In the genomic region with DNA sequence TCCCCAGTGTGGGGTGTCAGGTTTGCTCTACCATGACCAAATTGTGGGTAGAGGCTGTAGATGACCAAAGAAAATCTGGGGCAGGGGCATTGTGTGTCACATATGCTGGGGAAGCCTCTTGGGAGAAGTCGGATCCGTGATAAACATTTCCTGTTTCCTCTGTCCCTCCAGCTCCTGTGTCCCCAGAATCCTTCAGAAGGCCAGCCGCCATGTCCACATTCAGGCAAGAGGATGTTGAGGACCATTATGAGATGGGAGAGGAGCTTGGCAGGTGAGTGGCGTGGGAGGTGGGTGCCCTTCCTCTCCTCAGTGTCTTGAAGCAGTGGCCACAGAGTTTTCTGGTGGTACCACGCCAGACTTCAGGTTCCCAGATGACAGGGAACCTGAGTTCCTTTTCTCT, we compare ENCODE assay signal across 8 mouse cellular contexts. TPM values are rescaled to one million over a fixed set of nuclear protein-coding genes. Genes with fewer than 3 reads are reported as not detected.
DNase-seq lines count a peak whose midpoint lies in the region; ATAC-seq and TF ChIP-seq lines count a peak whose summit lies in the region.

4930442H23Rik (minus strand) TSS at position 45 of the 400 bp plus-strand sequence.

- H3K9ac ChIP-seq in heart, embryonic 12.5 days = peak within 1 kb of the TSS; percentile 77
- peak within 1 kb of the TSS; percentile 86 for H3K9ac ChIP-seq in MEL (ENCODE audit: control insufficient read depth, low read depth, low read length, poor library complexity, severe bottlenecking)
- peak within 1 kb of the TSS; percentile 73 for H3K9ac ChIP-seq in hindbrain, embryonic 11.5 days (ENCODE audit: low read depth, low read length)
- H3K9ac ChIP-seq in midbrain, embryonic 12.5 days (replicated peaks) = peak within 1 kb of the TSS; percentile 50

- H3K4me1 ChIP-seq in heart, embryonic 12.5 days (replicated peaks) = peaks cover 57% of the 10 kb centered on the region
- peaks cover 0 to 12% of the 10 kb centered on the region in 2 experiments; a peak in 2 of 4 replicates for H3K4me1 ChIP-seq in MEL (ENCODE audit: control insufficient read depth in 1 of 2, insufficient read depth in 2 of 2, low read length in 2 of 2)
- H3K4me1 ChIP-seq in hindbrain, embryonic 11.5 days (replicated peaks; ENCODE audit: control insufficient read depth, insufficient read depth, low read length) = no peaks in the 10 kb centered on the region; the same call in 1 of the 2 replicates
- peaks cover 24% of the 10 kb centered on the region for H3K4me1 ChIP-seq in midbrain, embryonic 12.5 days

- H3K9me3 ChIP-seq in heart, embryonic 12.5 days (replicated peaks) = no peaks in the 10 kb centered on the region
- no peaks in the 10 kb centered on the region for H3K9me3 ChIP-seq in MEL (replicated peaks; ENCODE audit: insufficient read depth, low read length)
- H3K9me3 ChIP-seq in hindbrain, embryonic 11.5 days (ENCODE audit: control insufficient read depth, low read length) = no peaks in the 10 kb centered on the region
- no peaks in the 10 kb centered on the region for H3K9me3 ChIP-seq in midbrain, embryonic 12.5 days

- H3K4me3 ChIP-seq in heart, embryonic 12.5 days = peak within 1 kb of the TSS; percentile 77
- peak within 1 kb of the TSS; percentile 58 to 82 for H3K4me3 ChIP-seq in MEL (ENCODE audit: control insufficient read depth in 1 of 2, insufficient read depth in 1 of 2, low read depth in 2 of 2, low read length in 2 of 2)
- H3K4me3 ChIP-seq in hindbrain, embryonic 11.5 days (ENCODE audit: low read depth, low read length) = peak within 1 kb of the TSS; percentile 78
- peak within 1 kb of the TSS; percentile 59 for H3K4me3 ChIP-seq in midbrain, embryonic 12.5 days

- WGBS in heart, embryonic 12.5 days = 67% methylated on average over 5 of the region's 5 CpGs
- WGBS in hindbrain, embryonic 11.5 days = 84% methylated on average over 5 of the region's 5 CpGs
- 89% methylated on average over 5 of the region's 5 CpGs for WGBS in midbrain, embryonic 12.5 days

- H3K36me3 ChIP-seq in heart, embryonic 12.5 days = peaks cover 75% of the 10 kb centered on the region
- peaks cover 1 to 5% of the 10 kb centered on the region in 2 experiments; a peak in 3 of 4 replicates for H3K36me3 ChIP-seq in MEL (ENCODE audit: control insufficient read depth in 1 of 2, insufficient read depth in 2 of 2, low read length in 2 of 2)
- peaks cover 31% of the 10 kb centered on the region for H3K36me3 ChIP-seq in hindbrain, embryonic 11.5 days (ENCODE audit: control insufficient read depth, insufficient read depth, low read length)
- peaks cover 75% of the 10 kb centered on the region for H3K36me3 ChIP-seq in midbrain, embryonic 12.5 days

- TF ChIP-seq EP300 in MEL (IDR thresholded peaks at IDR 0.05; ENCODE audit: low read depth in 1 of 2, low read length in 2 of 2) = no peak

- peak within 1 kb of the TSS; percentile 91 for H3K27ac ChIP-seq in heart, embryonic 12.5 days (ENCODE audit: poor library complexity, severe bottlenecking)
- peak within 1 kb of the TSS; percentile 89 for H3K27ac ChIP-seq in MEL (ENCODE audit: control insufficient read depth, low read depth, low read length)
- peak within 1 kb of the TSS; percentile 65 for H3K27ac ChIP-seq in hindbrain, embryonic 11.5 days (ENCODE audit: low read depth, low read length)
- H3K27ac ChIP-seq in midbrain, embryonic 12.5 days (replicated peaks) = peak within 1 kb of the TSS; percentile 63

- H3K27me3 ChIP-seq in heart, embryonic 12.5 days (replicated peaks) = no peaks in the 10 kb centered on the region
- H3K27me3 ChIP-seq in MEL (ENCODE audit: control insufficient read depth in 1 of 2, insufficient read depth in 2 of 2, low read length in 2 of 2) = no peaks in the 10 kb centered on the region
- no peaks in the 10 kb centered on the region for H3K27me3 ChIP-seq in hindbrain, embryonic 11.5 days (ENCODE audit: control insufficient read depth, insufficient read depth, low read length)
- H3K27me3 ChIP-seq in midbrain, embryonic 12.5 days = no peaks in the 10 kb centered on the region

- no peak for DNase-seq in heart, adult 9 months (ENCODE audit: low spot score in 2 of 2)
- DNase-seq in MEL (ENCODE audit: low read depth, low spot score) = peak; percentile 23
- DNase-seq in hindbrain, embryonic 11.5 days (ENCODE audit: low spot score) = no peak
- DNase-seq in gastrocnemius, adult 8-10 months (ENCODE audit: low spot score in 2 of 2) = no peak
- DNase-seq in layer of hippocampus, adult 8-10 months (ENCODE audit: low spot score in 2 of 2) = no peak

- H3K79me2 ChIP-seq in MEL (ENCODE audit: control insufficient read depth, insufficient read depth, low read length, poor library complexity) = peaks cover 21% of the 10 kb centered on the region

- TF ChIP-seq POLR2A in MEL (IDR thresholded peaks at IDR 0.05; ENCODE audit: control insufficient read depth in 1 of 2, insufficient read depth in 1 of 2, low read depth in 1 of 2, low read length in 2 of 2, poor library complexity in 1 of 2) = no peak

- no peak for TF ChIP-seq CTCF in MEL (IDR thresholded peaks at IDR 0.05 in 2 of 3, conservative IDR thresholded peaks at IDR 0.05 in 1 of 3; ENCODE audit: control insufficient read depth in 1 of 3, insufficient read depth in 1 of 3, low read depth in 2 of 3, low read length in 3 of 3, poor library complexity in 1 of 3, severe bottlenecking in 1 of 3)

- peak within 1 kb of the TSS; percentile 80 for H3K4me2 ChIP-seq in heart, embryonic 12.5 days
- H3K4me2 ChIP-seq in hindbrain, embryonic 11.5 days (replicated peaks; ENCODE audit: low read depth, low read length) = peak within 1 kb of the TSS; percentile 57
- H3K4me2 ChIP-seq in midbrain, embryonic 12.5 days (replicated peaks) = peak within 1 kb of the TSS; percentile 61

- no peak for TF ChIP-seq RAD21 in MEL (IDR thresholded peaks at IDR 0.05; ENCODE audit: low read depth, low read length)

- no peak for ATAC-seq in heart, embryonic 12.5 days (ENCODE audit: insufficient number of reproducible peaks, low FRiP score)
- no peak for ATAC-seq in hindbrain, embryonic 11.5 days (ENCODE audit: low FRiP score)
- no peak for ATAC-seq in midbrain, embryonic 12.5 days (ENCODE audit: low FRiP score, low read depth)
- no peak for ATAC-seq in granulocyte monocyte progenitor cell, adult 5-6 weeks (replicated peaks; ENCODE audit: poor library complexity, severe bottlenecking)

TF ChIP-seq in MEL, 35 proteins besides CTCF, POLR2A, EP300 and RAD21:
- no peak for TF ChIP-seq MXI1 (IDR thresholded peaks at IDR 0.05; ENCODE audit: low read depth, low read length)
- TF ChIP-seq CHD1 (IDR thresholded peaks at IDR 0.05; ENCODE audit: low read depth, low read length) = no peak
- no peak for TF ChIP-seq ZNF384 (IDR thresholded peaks at IDR 0.05; ENCODE audit: low read depth, low read length)
- TF ChIP-seq GATA1 (IDR thresholded peaks at IDR 0.05; ENCODE audit: low read depth, low read length) = no peak
- no peak for TF ChIP-seq MYC (IDR thresholded peaks at IDR 0.05; ENCODE audit: low read depth, low read length)
- TF ChIP-seq POLR2AphosphoS2 (IDR thresholded peaks at IDR 0.05; ENCODE audit: low read length) = no peak
- no peak for TF ChIP-seq TAL1 (IDR thresholded peaks at IDR 0.05; ENCODE audit: low read length)
- no peak for TF ChIP-seq POLR2AphosphoS5 (IDR thresholded peaks at IDR 0.05; ENCODE audit: borderline replicate concordance, low read depth, low read length)
- TF ChIP-seq TCF12 (IDR thresholded peaks at IDR 0.05; ENCODE audit: low read depth, low read length) = no peak
- no peak for TF ChIP-seq MAX (IDR thresholded peaks at IDR 0.05; ENCODE audit: low read length)
- TF ChIP-seq HCFC1 (IDR thresholded peaks at IDR 0.05; ENCODE audit: low read depth, low read length) = no peak
- no peak for TF ChIP-seq USF1 (IDR thresholded peaks at IDR 0.05; ENCODE audit: low read depth, low read length)
- TF ChIP-seq NELFE (IDR thresholded peaks at IDR 0.05; ENCODE audit: low read depth, low read length) = no peak
- TF ChIP-seq ZMIZ1 (IDR thresholded peaks at IDR 0.05; ENCODE audit: low read depth, low read length) = no peak
- TF ChIP-seq MAFK (IDR thresholded peaks at IDR 0.05; ENCODE audit: borderline replicate concordance, low read depth, low read length) = no peak
- TF ChIP-seq SMC3 (IDR thresholded peaks at IDR 0.05; ENCODE audit: low read depth, low read length) = no peak
- no peak for TF ChIP-seq MEF2A (IDR thresholded peaks at IDR 0.05; ENCODE audit: extremely low read depth, insufficient replicate concordance, low read depth, low read length, poor library complexity, severe bottlenecking)
- no peak for TF ChIP-seq ETS1 (IDR thresholded peaks at IDR 0.05; ENCODE audit: low read depth, low read length)

RNA-seq across cellular contexts. Expression of gene 4930442H23Rik, which starts in this region (rescaled TPM):
- 0.18 TPM in 1 of 2 replicates, not detected in the other for polyA plus RNA-seq in heart, embryonic 12.5 days (2016; fragmentation: Nextera tagmentation; extraction: Ambion mirVana)
- 0.13 and 0.31 TPM in 2 replicates for total RNA-seq in MEL (2012; rRNA removed)
- polyA plus RNA-seq in MEL (2012; ENCODE audit: insufficient read depth in 1 of 2, insufficient read length in 2 of 2, low read depth in 1 of 2, low replicate concordance in 2 of 2, missing spikeins in 1 of 2) = under 1 TPM in 1 of 2 experiments, not detected in 1; 0.42 TPM
- polyA plus RNA-seq in hindbrain, embryonic 11.5 days (2014; fragmentation: Nextera tagmentation; extraction: Ambion mirVana) = not detected in 2 replicates
- 0.18 TPM in 1 of 2 replicates, not detected in the other for polyA plus RNA-seq in midbrain, embryonic 12.5 days (2016; fragmentation: Nextera tagmentation; extraction: Ambion mirVana)
- total RNA-seq in granulocyte monocyte progenitor cell, adult 5-6 weeks (2014; fragmentation: Nextera tagmentation) = not detected in 2 replicates
- total RNA-seq in granulocyte monocyte progenitor cell, adult 5-6 weeks (2017) = not detected in 2 replicates
- not detected for total RNA-seq in gastrocnemius, adult 8-10 months (2022)
- total RNA-seq in layer of hippocampus, adult 8-10 months (2022) = not detected

Comparison
In these comparisons a context has a peak if more than half of its experiments do, and no peak if none do; other contexts are left out.
1. Peak in DNase-seq, H3K4me3 ChIP-seq, H3K27ac ChIP-seq and H3K9ac ChIP-seq in MEL; RNA of the gene not detected or under 1 TPM.